ENCODE assay signal across 9 mouse cellular contexts in the genomic region with DNA sequence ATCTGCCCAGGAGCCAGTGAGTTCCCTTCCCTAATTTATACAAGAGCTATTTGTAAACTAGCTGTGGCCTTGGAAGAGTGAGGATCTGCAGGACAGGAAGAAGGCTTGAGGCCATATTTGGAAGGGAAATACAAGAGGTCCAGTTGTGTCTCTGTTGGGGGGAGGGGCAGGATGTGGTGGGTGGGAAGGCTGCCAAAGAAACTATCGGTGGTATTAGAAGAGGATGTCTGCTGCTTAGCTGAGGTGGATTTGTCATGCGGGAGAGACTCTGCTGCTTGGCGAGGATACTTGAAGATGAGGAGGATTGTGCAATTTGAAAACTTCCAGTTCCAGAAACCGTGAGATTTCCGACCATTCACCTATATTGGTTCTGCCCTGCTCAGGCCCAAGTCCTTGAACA.
DNase-seq lines count a peak whose midpoint lies in the region; ATAC-seq lines count a peak whose summit lies in the region.
"Had no signal": no experiment of that assay in that cellular context is flagged by ENCODE, and none has a peak within 500 bp of the region (broad histone marks: within the 10 kb centered on the region; RNA-seq: fewer than 3 reads in every experiment).

No protein-coding gene starts in this region.

- no peak overlapping the region for H3K9ac ChIP-seq in lung, embryonic 15.5 days
- H3K9ac ChIP-seq in midbrain, embryonic 16.5 days (ENCODE audit: low read depth, low read length), result no peak overlapping the region

- DNase-seq in adrenal gland, postnatal 10 days, result peak; percentile 67
- no peak for DNase-seq in adrenal gland, adult 18-20 months (ENCODE audit: low spot score in 2 of 2)
- DNase-seq in adrenal gland, postnatal 14 days, result peak; percentile 71
- DNase-seq in heart, postnatal 36 days, result peak; percentile 34 to 41
- DNase-seq in ovary, postnatal 36 days (ENCODE audit: low spot score), result no peak
- DNase-seq in right cerebral cortex, postnatal 25 days, result no peak

- peak; percentile 56; the same call in 1 of the 2 replicates for ATAC-seq in lung, embryonic 15.5 days (ENCODE audit: borderline replicate concordance, extremely low read depth, low FRiP score, low TSS enrichment)
- no peak for ATAC-seq in midbrain, embryonic 16.5 days

- H3K36me3 ChIP-seq in lung, embryonic 15.5 days, result no peaks in the 10 kb centered on the region
- no peaks in the 10 kb centered on the region for H3K36me3 ChIP-seq in midbrain, embryonic 16.5 days (ENCODE audit: control insufficient read depth, insufficient read depth, low read length)

- no peak overlapping the region for H3K4me2 ChIP-seq in lung, embryonic 15.5 days
- no peak overlapping the region for H3K4me2 ChIP-seq in midbrain, embryonic 16.5 days (ENCODE audit: low read length)

- no peaks in the 10 kb centered on the region for H3K9me3 ChIP-seq in lung, embryonic 15.5 days
- no peaks in the 10 kb centered on the region for H3K9me3 ChIP-seq in midbrain, embryonic 16.5 days (replicated peaks; ENCODE audit: control insufficient read depth, low read length, poor library complexity, severe bottlenecking)

- no peak overlapping the region for H3K4me3 ChIP-seq in lung, embryonic 15.5 days
- H3K4me3 ChIP-seq in midbrain, embryonic 16.5 days (ENCODE audit: low read depth, low read length), result no peak overlapping the region

- H3K4me1 ChIP-seq in lung, embryonic 15.5 days, result peaks cover 48% of the 10 kb centered on the region
- no peaks in the 10 kb centered on the region for H3K4me1 ChIP-seq in midbrain, embryonic 16.5 days (ENCODE audit: control insufficient read depth, insufficient read depth, low read length)

- no peaks in the 10 kb centered on the region for H3K27me3 ChIP-seq in lung, embryonic 15.5 days
- no peaks in the 10 kb centered on the region for H3K27me3 ChIP-seq in midbrain, embryonic 16.5 days (ENCODE audit: control insufficient read depth, insufficient read depth, low read depth, low read length)
- H3K27me3 ChIP-seq: CH12.LX had no signal

- WGBS in lung, embryonic 15.5 days, result 9% methylated on average over 5 of the region's 5 CpGs
- 80% methylated on average over 5 of the region's 5 CpGs for WGBS in midbrain, embryonic 16.5 days

- intact Hi-C loops in heart, postnatal 36 days (cut with DNase I), result no loop called here

- peak overlapping the region; percentile 69 for H3K27ac ChIP-seq in lung, embryonic 15.5 days
- no peak overlapping the region for H3K27ac ChIP-seq in midbrain, embryonic 16.5 days (ENCODE audit: low read length)

Comparison
In these comparisons a context has a peak if more than half of its experiments do, and no peak if none do; other contexts are left out.
1. DNase-seq: peak in adrenal gland, postnatal 10 days (single experiment), adrenal gland, postnatal 14 days (single experiment) and heart, postnatal 36 days (2 of 2); none in adrenal gland, adult 18-20 months (0 of 2), ovary, postnatal 36 days (single experiment) and right cerebral cortex, postnatal 25 days (single experiment).